Mouse (Mus musculus): ENCODE measurements at regions not wholly inside any gene's neighbourhood (a gene's known extent, or its start where the extent isn't known, plus 50 kb on each side); places are given as distances from the start of the nearest gene placed in this dataset.
"Not testable (repeated sequence)": the region's sequence is repeated elsewhere in the genome, so short reads cannot be mapped to it uniquely, and the experiment has no call there.

DNA sequence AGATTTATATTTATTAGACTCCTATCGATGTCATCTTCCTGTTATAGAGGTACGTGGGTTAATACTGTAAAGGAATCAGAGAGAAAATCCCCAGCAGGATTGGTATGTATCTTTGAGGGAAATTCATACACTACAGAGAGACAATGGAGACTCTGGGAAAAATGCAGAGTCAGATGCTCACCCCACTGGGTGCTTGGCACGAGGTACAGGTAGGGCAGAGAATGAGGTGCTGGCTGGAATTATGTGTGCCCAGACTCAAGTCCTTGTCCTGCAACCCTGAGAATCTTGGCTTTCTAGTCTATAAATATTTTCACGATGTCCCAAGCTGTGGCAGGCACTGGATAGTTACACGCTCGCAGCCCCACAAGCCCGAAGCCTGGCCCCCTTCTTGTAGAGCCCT, 57.8 kb upstream of the Cry1 start:
- DNase-seq (ENCODE audit: low spot score), result no peak

DNA sequence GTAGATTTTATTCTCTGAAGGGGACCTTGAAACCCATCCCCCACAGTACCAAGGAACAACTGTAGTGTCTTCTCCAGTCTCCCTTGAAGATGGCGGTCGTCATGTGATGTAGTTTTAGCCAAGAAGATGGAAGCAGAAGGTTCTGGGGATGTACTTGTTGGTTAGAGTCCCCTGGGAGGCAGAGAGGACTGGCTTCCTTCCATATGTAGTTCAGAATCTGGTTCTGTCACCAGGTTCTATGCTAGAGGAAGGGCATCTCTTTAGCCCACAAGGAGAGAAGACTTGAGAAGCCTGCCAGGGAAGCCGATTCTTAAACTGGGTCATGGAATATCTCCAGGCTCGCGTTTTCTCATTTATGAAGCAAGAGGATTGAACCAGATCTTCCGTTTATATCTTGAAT, 58.7 kb upstream of the Cry1 start:
- no peak for DNase-seq (ENCODE audit: low spot score)

DNA sequence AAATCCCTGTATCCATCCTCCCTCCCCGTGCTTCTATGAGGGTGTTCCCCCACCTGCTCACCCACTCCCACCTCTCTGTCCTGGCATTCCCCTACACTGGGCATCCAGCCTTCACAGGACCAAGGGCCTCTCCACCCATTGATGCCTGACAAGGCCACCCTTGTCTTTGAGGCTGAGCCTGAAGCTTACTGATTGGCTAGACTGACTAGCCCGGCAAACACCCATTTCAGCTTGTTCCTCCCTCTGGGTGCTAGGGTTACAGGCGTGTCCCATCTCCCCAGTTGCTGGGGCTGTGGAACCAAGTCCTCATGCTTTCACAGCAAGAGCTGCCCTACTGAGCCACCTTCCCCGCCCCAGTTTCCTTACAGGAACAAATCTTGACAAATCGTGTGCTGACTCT, 80.9 kb upstream of the Cry1 start:
- no peak for DNase-seq (ENCODE audit: low spot score)

DNA sequence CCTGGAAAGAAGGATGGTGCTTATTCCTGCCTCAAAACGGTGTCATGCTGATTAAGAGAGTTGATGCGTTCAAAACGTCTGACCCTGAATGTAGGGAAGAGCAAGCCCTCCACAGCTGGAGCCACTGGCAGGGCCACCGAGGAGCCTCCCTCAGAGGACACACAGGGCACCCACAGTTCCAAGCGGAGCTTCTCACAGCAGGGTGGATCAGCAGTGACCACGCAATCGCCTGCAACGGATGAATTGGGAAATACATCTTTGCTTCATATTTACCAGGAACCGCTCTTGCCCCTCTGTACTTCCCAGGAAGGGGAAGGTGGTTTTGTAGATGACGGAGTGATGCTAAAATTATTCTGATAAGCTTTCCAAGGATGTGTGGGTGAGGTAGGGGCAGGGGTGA, 81.3 kb upstream of the Cry1 start:
- DNase-seq (ENCODE audit: low spot score), result no peak

GRCm38 (mm10) chr10:85266796-85267195, 81.9 kb upstream of the Cry1 start:
- no peak for DNase-seq (ENCODE audit: low spot score)

GRCm38 (mm10) chr10:85270209-85270608, 85.3 kb upstream of the Cry1 start:
- no peak for DNase-seq (ENCODE audit: low spot score)

DNA sequence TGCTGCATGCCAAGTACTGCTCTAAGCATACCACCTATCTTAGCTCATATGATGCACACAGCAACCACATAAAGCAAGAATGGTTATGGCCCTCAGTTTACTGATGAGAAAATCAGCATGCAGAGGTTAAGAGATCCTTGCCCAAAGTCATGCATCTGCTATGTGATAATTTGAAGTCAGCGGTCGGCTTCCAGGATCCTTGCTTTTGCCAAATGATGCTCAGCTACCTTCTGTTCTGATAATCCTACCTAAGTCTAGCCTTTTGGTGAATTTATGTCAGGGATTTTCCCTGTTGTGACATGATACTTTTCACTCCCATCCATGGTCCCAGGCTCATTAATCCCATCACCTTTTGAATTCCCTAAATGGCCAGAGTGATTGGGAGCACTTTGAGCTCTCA, 91.9 kb upstream of the Cry1 start:
- no peak for DNase-seq (ENCODE audit: low spot score)

DNA sequence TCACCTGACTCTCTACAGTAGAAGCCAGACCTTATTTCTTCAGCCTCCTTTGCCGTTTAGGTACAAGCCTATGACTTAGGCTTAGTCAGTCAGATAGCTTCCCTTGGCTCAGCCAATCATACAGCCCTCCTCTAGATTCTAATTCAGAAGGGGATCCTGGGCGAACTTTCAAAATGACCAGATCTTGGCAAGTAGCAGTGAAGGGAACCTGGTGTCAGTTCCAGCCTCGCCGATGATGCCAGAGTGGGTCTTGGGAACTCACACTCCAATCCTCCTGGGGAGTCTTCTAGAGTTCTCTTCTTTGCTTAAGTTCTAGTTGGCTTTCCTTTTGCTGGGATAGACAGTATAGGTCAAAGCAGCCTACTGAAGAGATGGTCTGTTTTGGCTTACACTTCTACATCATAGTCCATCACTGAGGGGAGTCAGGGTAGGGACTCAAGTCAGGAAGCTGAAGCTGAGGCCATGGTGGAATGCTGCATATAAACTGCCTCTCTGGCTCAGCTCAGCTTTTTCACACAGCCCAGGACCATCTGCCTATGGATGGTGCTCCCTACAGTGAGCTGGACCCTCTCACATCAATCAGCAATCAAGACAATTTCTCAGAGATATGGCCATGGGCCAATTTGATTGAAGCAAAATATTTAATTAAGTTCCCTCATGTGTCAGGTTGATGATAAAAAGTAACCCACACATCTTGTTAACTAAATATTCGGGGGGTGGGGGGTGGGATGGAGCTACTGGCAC, 94.7 kb upstream of the Btbd11 start:
- DNase-seq (ENCODE audit: low spot score), result no peak

DNA sequence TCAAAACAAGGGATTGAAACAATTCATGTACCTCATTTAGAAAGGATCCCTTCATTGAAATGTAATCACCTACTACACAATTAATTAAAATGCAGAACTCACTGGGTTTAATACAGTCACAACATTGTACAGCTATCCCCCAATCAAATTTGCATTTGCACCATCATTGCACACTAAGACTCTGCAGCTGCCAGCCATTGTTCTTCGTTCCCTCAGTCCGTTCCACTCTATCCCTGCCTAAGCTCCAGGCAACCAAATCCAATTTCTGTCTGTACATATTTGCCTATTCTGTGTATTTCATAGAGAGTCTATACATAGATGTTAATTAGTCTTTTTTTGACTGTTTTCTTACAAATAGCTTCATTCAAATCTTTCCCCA, 94.1 kb upstream of the Btbd11 start:
- DNase-seq (ENCODE audit: low spot score), result no peak

DNA sequence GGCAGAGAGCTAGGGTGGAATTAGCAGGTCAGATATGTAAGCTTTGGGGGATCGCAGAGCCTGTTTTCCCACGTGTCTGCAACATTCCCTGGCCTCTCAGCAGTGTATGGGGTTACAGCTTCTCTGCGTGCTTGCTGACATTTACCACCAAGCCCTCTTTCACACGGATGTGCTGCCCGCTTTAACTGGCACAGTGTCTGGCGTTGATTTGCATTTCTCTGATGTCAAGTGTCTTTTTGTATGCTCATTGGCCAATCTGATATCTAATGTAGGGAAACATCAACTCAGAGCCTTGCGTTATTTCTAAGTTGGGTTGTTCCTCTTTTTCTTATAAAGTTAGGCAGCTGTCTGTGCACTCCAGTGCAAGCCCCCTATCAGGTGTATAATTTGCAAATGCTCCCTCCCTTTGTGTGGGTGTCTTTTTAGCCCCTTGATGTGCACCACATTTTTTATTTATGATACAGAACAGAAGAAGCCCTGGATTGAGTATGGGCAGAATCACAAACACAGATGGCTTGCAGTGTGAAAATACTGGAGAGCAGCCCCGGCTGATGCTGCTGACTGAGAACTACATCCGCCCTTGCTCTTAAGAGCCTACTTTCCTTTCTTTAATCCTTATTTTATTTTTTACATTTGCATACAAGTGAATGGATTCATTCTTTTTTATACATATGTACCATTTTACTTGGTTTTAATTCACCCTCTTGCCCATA, 93.4 kb upstream of the Btbd11 start:
- no peak for DNase-seq (ENCODE audit: low spot score)

GRCm38 (mm10) chr10:85295133-85295887, 91.3 kb upstream of the Btbd11 start:
- DNase-seq (ENCODE audit: low spot score), result no peak

- no peak for DNase-seq (ENCODE audit: low spot score)
Measured at GRCm38 (mm10) chr10:85311781-85312180, 74.8 kb upstream of the Btbd11 start.

DNA sequence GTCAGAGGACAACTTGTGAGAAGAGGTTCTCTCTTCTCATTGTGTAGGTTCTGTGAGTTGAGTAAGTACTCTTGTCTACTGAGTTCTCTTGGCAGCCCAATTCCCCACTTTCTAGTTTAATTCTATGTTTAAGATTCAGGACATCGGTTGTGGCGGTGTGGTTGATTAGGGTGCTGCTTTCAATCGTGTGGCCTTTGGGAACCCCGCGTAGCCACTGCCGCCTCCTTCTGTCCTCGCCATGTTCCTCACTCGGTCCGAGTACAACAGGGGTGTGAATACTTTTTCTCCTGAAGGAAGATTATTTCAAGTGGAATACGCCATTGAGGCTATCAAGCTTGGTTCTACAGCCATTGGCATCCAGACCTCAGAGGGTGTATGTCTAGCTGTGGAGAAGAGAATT, 73.3 kb upstream of the Btbd11 start:
- DNase-seq (ENCODE audit: low spot score), result not testable (repeated sequence)

DNA sequence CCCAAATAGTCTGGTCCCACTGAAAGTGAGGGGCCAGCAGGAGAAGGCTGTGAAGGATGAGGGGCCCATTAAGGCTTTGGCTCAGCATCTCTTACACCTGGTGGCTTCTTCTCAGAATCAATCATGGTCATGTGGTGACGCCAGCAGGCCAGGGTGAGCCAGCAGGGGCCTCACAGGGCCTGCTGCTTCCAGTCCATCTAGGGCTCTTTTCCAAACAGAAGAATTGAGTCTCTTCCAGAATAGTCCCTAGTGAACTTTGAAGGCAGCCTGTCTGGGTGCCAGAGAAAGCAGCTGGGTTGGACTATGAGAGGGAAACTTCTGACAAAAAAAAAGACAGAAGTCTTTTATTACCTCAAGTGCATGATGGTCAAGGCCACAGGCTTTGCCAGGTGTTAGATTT, 65.6 kb upstream of the Btbd11 start:
- DNase-seq (ENCODE audit: low spot score), result no peak

DNA sequence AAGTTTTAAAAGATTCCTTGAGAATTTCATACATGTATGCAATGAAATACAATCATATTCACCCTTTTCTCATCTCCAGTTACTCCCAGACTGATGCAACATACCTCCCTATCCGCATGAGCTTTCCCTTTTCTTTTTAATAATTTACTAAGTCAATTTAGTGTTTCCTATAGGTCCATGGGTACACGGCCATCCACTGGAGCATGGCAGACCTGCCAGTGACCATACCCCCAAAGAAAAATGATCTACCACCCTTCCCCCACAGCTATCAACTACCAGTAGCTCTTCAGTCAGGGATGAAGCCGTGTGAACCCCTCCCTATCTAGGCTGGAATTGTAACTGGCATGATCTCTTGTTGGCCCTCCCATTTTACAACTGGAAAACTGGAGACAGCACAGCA, 64.3 kb upstream of the Btbd11 start:
- no peak for DNase-seq (ENCODE audit: low spot score)

- no peak for DNase-seq (ENCODE audit: low spot score)
Measured at GRCm38 (mm10) chr10:85329382-85329781, 57.2 kb upstream of the Btbd11 start.

DNA sequence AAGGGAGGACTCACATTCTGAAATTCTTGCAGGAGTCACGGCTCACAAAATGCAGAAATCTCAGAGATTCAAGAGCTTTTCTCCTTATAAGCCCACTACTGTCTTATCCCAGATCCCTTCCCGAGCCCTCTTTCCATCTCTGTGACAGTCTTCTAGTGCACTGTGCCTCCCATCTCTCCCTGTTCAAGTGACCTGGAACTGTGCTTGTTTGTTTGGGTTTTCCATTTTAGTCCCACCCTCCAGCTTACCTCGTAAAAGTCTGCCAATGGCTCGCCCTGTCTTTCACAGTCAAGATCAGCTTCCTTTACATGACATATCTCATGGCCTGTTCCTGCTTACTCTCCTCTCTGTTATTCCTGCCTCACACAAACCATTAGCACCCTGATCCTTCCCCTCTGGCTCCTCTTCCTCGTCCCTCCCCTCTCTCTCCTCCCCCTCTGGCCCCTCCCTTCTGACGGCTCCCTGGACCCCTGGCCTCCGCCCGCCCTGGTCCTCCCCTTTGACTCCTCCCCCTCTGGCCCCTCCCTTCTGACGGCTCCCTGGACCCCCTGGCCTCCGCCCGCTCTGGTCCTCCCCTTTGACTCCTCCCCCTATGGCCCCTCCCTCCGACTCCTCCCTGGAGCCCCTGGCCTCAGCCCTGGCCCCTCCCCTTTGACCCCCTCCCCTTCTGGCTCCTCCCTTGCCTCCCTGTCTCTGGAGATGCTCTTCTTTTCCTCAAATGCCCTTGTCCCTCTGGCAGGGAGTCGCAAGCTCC, 55.5 kb upstream of the Btbd11 start:
- peak; percentile 64 for DNase-seq (ENCODE audit: low spot score)

Data from testis, postnatal 10 days (tissue).